Mouse (Mus musculus) testis, adult 2 months (tissue): Measurements from ENCODE around the gene Rabep1.

Experiments
- CTCF ChIP-seq: fragments of 200-500 bp; IDR thresholded peaks from 2 replicates; pipeline ENCODE4 v1.5.1; 2012; ENCODE audit warnings: low read depth, mild to moderate bottlenecking, inconsistent platforms, low read length, moderate library complexity; ENCODE audit not compliant: control insufficient read depth, insufficient read depth, insufficient replicate concordance
- POLR2A ChIP-seq: fragments of 200-500 bp; IDR thresholded peaks from 2 replicates; pipeline ENCODE4 v1.6.1; 2012; ENCODE audit warnings: low read depth, mild to moderate bottlenecking, inconsistent platforms, low read length, moderate library complexity; ENCODE audit not compliant: control insufficient read depth

DNA sequence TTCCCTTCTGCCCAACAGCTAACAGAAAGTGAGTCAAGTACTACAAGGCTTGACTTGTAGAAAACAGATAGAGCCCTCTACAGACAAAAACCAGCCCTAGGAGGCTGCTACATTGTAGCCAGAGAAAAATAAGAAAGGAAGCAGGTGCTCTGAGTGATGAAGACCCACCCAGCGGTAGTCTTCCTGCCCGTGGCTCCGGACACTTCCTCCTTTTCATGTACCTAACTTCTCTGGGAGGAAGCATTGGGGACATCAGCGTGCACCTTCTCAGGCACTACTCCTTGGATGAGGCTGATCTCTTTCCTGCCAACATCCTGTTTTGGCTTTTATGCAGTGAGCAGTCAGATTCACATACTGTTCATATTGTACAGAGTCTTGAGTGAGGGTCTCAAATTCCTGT, 37.9 kb upstream of the Rabep1 start:
- TF ChIP-seq CTCF (no peak), POLR2A (no peak)
